Mouse (Mus musculus) cerebellum, postnatal 25 days (tissue): ENCODE measurements at regions not wholly inside any gene's neighbourhood (a gene's known extent, or its start where the extent isn't known, plus 50 kb on each side); places are given as distances from the start of the nearest gene placed in this dataset.

Source experiments
- DNase-seq, 2 experiments: peaks; one replicate each; pipeline ENCODE4 v3.0.0; 2021; ENCODE audit warnings: mixed read lengths in 2 of 2

GRCm38 (mm10) chr3:15118634-15119356, 213.3 kb downstream of the Gm9733 start:
- no peak for DNase-seq

GRCm38 (mm10) chr3:15126736-15127135, 205.4 kb downstream of the Gm9733 start:
- no peak for DNase-seq

- no peak for DNase-seq
Measured at GRCm38 (mm10) chr3:15128370-15128769, 203.7 kb downstream of the Gm9733 start.

- DNase-seq, result no peak
Measured at GRCm38 (mm10) chr3:15128960-15129359, 203.1 kb downstream of the Gm9733 start.

GRCm38 (mm10) chr3:15129729-15130369, 202.3 kb downstream of the Gm9733 start:
- DNase-seq, result no peak

- no peak for DNase-seq
Measured at GRCm38 (mm10) chr3:15132136-15132535, 200.0 kb downstream of the Gm9733 start.

- no peak for DNase-seq
Measured at GRCm38 (mm10) chr3:15139550-15139949, 192.6 kb downstream of the Gm9733 start.

GRCm38 (mm10) chr3:15153710-15154109, 178.4 kb downstream of the Gm9733 start:
- DNase-seq, result no peak

GRCm38 (mm10) chr3:15154153-15154552, 177.9 kb downstream of the Gm9733 start:
- DNase-seq, result peak; percentile 83 to 84

- DNase-seq, result peak in 1 of 2 experiments; percentile 24
Measured at GRCm38 (mm10) chr3:15156681-15157080, 175.4 kb downstream of the Gm9733 start.

- no peak for DNase-seq
Measured at GRCm38 (mm10) chr3:15157842-15158241, 174.3 kb downstream of the Gm9733 start.

GRCm38 (mm10) chr3:15158926-15159325, 173.2 kb downstream of the Gm9733 start:
- no peak for DNase-seq

GRCm38 (mm10) chr3:15159965-15160714, 172.0 kb downstream of the Gm9733 start:
- no peak for DNase-seq

- no peak for DNase-seq
Measured at GRCm38 (mm10) chr3:15175811-15176210, 156.3 kb downstream of the Gm9733 start.

GRCm38 (mm10) chr3:15179079-15179812, 152.9 kb downstream of the Gm9733 start:
- DNase-seq, result no peak

GRCm38 (mm10) chr3:15181111-15181510, 151.0 kb downstream of the Gm9733 start:
- DNase-seq, result peak in 1 of 2 experiments; percentile 15

GRCm38 (mm10) chr3:15186731-15187130, 145.4 kb downstream of the Gm9733 start:
- peak in 1 of 2 experiments; percentile 6 for DNase-seq

GRCm38 (mm10) chr3:15194362-15194761, 137.7 kb downstream of the Gm9733 start:
- peak; percentile 72 to 86 for DNase-seq

GRCm38 (mm10) chr3:15196101-15196500, 136.0 kb downstream of the Gm9733 start:
- DNase-seq, result no peak

GRCm38 (mm10) chr3:15198086-15198485, 134.0 kb downstream of the Gm9733 start:
- no peak for DNase-seq

GRCm38 (mm10) chr3:15200309-15200708, 131.8 kb downstream of the Gm9733 start:
- no peak for DNase-seq

GRCm38 (mm10) chr3:15200990-15201389, 131.1 kb downstream of the Gm9733 start:
- DNase-seq, result no peak

- DNase-seq, result no peak
Measured at GRCm38 (mm10) chr3:15202760-15203159, 129.3 kb downstream of the Gm9733 start.
